Mouse (Mus musculus) stomach, postnatal 0 days (tissue): Measurements from ENCODE around the gene Htr1f.

Experiments used
- CTCF ChIP-seq: IDR thresholded peaks from 2 replicates; pipeline ENCODE4 v1.5.1; 2016; ENCODE audit warnings: antibody characterized with exemption, low read depth, mild to moderate bottlenecking, moderate library complexity
- EP300 ChIP-seq: optimal IDR thresholded peaks from 2 replicates; pipeline ENCODE3; 2016; ENCODE audit warnings: antibody characterized with exemption

DNA sequence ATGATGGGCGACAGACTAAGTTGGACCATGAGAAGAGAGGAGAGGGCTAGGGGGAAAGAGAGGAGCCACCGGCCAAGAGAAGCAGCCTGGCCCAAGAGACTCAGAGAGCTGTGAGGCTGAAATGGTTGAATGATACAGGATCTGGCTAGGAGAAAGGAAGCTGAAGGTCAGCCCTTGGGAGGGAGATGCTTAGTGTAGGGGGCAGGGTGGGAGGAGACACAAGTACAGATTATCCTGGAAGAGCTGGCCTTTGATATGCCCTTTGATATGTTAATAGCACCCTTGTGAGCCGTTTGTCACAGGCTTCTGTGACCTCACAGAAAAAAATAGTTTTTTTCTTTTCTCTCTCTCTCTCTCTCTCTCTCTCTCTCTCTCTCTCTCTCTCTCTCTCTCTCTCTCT is 220.5 kb downstream of the Htr1f start:
- TF ChIP-seq CTCF (no peak), EP300 (no peak)
